Mouse (Mus musculus) spleen, adult 2 months (tissue): ENCODE measurements around the gene Gm20388. TPM values are rescaled to one million over a fixed set of nuclear protein-coding genes. Genes with fewer than 3 reads are reported as not detected.

Experiments
- DNase-seq, 2 experiments: peaks; one replicate each; pipeline versions ENCODE4 v3.0.0 to v3.0.0-alpha.2; 2012 to 2021; ENCODE audit warnings: low spot score in 2 of 2, low read depth in 1 of 2
- H3K27ac ChIP-seq: fragments of 200-500 bp; 2 replicates; pipeline ENCODE4 v1.5.1; 2012; ENCODE audit warnings: low read length, inconsistent platforms; ENCODE audit not compliant: insufficient read depth
- H3K27me3 ChIP-seq: fragments of 200-500 bp; 2 replicates; pipeline ENCODE4 v1.6.1; 2012; ENCODE audit warnings: mild to moderate bottlenecking, moderate library complexity, low read length, inconsistent platforms; ENCODE audit not compliant: control insufficient read depth, insufficient read depth
- H3K36me3 ChIP-seq: fragments of 200-500 bp; 2 replicates; pipeline ENCODE4 v1.6.1; 2012; ENCODE audit warnings: mild to moderate bottlenecking, low read length, inconsistent platforms; ENCODE audit not compliant: control insufficient read depth, insufficient read depth
- H3K4me1 ChIP-seq: fragments of 200-500 bp; 2 replicates; pipeline ENCODE4 v1.6.1; 2011; ENCODE audit warnings: inconsistent platforms; ENCODE audit not compliant: control insufficient read depth, insufficient read depth, insufficient read length
- H3K4me3 ChIP-seq: fragments of 200-500 bp; 2 replicates; pipeline ENCODE4 v1.5.1; 2011; ENCODE audit warnings: mild to moderate bottlenecking, inconsistent platforms; ENCODE audit not compliant: insufficient read depth, insufficient read length; ENCODE audit errors: extremely low read depth
- CTCF ChIP-seq: fragments of 200-500 bp; IDR thresholded peaks from 2 replicates; pipeline ENCODE4 v1.5.1; 2011; ENCODE audit warnings: mild to moderate bottlenecking, inconsistent platforms; ENCODE audit not compliant: insufficient read depth, insufficient read length, insufficient replicate concordance; ENCODE audit errors: extremely low read depth
- POLR2A ChIP-seq: fragments of 200-500 bp; IDR thresholded peaks from 2 replicates; pipeline ENCODE4 v1.6.1; 2011; ENCODE audit warnings: low read depth, low read length, inconsistent platforms
- WGBS: fragments of 180-500 bp; shearing (Covaris S2); methylation state at CpG from one replicate; pipeline ENCODE4 v1.1.7; 2018; 5-methylcytosine and 5-hydroxymethylcytosine counted together
- polyA plus RNA-seq: library from polyadenylated mRNA; depleted of rRNA; stranded (reverse); fragments of >200 nt; gene quantifications from 2 replicates; pipeline ENCODE4 v1.2.3, GENCODE M21; 2012

Gene Gm20388
- polyA plus RNA-seq, 1 experiment: 26.1 TPM

DNA sequence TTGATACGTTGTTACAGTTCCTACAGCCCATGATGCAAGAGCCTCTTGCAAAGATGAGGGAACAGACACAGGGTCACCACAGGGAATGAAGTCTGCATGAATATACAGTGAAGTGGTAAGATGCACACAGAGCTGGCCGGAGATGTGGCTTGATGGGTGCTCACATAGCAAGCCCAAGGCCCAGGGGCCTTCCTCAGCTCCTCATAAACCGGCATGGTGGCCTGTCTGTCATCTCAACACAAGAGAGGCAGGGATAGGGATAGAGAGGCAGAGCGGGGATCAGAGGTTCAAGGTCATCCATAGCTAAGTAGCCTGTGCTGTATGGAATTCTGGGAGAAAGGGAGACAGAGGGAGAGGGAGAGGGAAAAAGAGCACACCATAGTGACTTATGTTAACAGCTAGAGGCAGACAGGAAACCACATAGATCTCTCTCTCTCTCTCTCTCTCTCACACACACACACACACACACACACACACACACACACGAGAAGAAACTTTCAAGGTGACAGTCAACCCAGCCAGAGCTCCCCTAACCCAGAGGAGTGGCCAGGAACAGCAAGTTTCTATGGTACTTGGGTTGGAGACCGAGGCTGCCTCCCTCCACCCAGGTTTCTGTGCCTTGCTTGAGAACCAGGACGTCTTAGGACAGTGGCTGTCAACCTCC lies 493.1 kb downstream of the Gm20388 start:
- no peaks in the 10 kb centered on the region; the same call in none of the 2 replicates for H3K4me1 ChIP-seq
- TF ChIP-seq POLR2A: no peak
- no peak for TF ChIP-seq CTCF
- H3K27me3 ChIP-seq: no peaks in the 10 kb centered on the region
- WGBS: 63% methylated on average over 7 of the region's 7 CpGs
- no peak overlapping the region for H3K27ac ChIP-seq
- H3K36me3 ChIP-seq: no peaks in the 10 kb centered on the region
- no peak for DNase-seq
- H3K4me3 ChIP-seq: no peak overlapping the region

DNA sequence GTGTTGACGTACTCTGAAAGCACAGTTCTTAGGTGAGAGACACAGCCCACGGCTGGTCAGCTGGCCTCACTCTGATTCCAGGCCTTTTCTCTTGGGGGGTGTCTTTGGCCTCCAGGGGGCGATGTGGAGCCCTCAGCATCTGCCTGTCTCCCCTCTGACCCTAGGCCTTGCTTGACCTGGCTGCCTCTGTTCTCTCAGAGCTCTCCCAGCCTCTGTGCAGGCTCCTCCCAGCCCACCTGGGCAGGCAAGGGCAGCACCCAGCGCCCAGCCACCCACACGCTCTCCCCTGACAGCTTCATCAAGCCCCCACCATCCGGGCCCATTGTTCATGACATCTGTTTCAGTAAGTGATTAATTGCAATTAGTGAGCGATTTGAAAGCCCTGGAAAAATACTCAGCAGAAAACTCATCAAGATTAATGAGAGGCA lies 494.0 kb downstream of the Gm20388 start:
- H3K27me3 ChIP-seq: no peaks in the 10 kb centered on the region
- DNase-seq: peak in 1 of 2 experiments; percentile 57
- H3K27ac ChIP-seq: no peak overlapping the region
- no peaks in the 10 kb centered on the region for H3K36me3 ChIP-seq
- H3K4me3 ChIP-seq: no peak overlapping the region
- TF ChIP-seq POLR2A: no peak
- TF ChIP-seq CTCF: peak; percentile 70
- WGBS: 77% methylated on average over 7 of the region's 7 CpGs
- H3K4me1 ChIP-seq: no peaks in the 10 kb centered on the region; the same call in 1 of the 2 replicates

DNA sequence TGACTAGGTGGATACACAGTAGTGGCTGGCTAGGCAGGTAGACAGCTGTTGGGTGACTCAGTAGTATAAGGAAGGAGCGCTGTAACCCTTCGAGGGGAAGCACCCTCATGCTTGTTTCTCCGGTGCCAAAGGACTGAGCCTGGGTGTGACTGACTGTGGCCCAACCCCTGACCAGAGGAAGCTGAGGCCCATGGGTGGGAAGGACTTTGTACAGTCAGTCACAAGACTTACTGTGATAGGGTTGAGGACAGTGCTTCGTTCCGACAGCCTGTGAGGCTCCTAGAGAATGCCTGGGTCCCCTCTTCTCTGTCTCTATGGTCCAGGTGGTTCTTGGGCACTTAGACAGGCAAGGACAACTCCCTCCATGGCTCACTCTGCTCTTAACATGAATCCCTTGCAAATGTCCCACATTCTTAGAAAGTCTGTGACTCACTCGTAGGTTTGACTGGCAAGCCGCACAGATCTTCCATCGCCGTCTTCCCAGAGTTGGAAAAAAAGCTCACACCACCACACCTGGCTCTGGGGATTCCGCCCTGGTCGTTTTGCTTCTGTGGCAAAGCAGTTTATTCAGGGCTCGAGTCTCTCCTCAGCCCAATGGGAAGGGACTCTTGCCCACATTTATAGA lies 495.5 kb downstream of the Gm20388 start:
- H3K36me3 ChIP-seq: no peaks in the 10 kb centered on the region
- no peak for DNase-seq
- no peaks in the 10 kb centered on the region; the same call in 1 of the 2 replicates for H3K4me1 ChIP-seq

DNA sequence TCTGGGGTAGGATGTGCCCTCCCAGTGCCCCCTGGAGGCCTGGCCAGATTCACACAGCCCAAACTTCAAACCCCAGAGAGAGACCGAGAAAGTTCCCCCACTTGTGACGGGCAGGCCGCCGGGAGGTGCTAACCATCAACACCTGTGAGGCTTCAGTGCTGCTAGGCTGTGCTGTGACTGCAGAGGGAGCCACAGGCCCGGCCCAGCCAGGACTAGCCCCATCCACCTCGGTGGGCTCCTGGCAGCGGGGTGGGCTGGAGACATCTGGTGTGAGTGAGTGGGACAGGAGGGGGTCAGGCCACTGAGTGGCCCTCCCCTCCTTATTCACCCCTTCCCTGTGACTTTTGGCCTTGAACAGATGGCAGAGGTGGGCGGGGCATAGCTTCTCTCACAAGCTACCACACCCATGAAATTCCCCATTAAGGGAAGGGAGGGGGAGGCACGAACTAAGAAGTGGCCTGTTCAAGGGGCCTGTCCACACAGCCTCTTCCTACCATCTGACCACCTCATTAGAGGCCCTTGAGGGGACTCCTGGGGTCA lies 497.1 kb downstream of the Gm20388 start:
- H3K36me3 ChIP-seq: no peaks in the 10 kb centered on the region
- no peaks in the 10 kb centered on the region; the same call in 1 of the 2 replicates for H3K4me1 ChIP-seq
- no peak overlapping the region for H3K4me3 ChIP-seq
- TF ChIP-seq CTCF (peak; percentile 40; the same call in 1 of the 2 replicates), POLR2A (no peak)
- no peaks in the 10 kb centered on the region for H3K27me3 ChIP-seq
- 21% methylated on average over 9 of the region's 9 CpGs for WGBS
- DNase-seq: peak; percentile 36 to 41
- no peak overlapping the region for H3K27ac ChIP-seq

More for the DNA sequence above, 495.5 kb downstream of the Gm20388 start:
- TF ChIP-seq POLR2A (no peak), CTCF (no peak)
- no peaks in the 10 kb centered on the region for H3K27me3 ChIP-seq
- H3K27ac ChIP-seq: no peak overlapping the region
- WGBS: 82% methylated on average over 12 of the region's 12 CpGs
- H3K4me3 ChIP-seq: no peak overlapping the region

DNA sequence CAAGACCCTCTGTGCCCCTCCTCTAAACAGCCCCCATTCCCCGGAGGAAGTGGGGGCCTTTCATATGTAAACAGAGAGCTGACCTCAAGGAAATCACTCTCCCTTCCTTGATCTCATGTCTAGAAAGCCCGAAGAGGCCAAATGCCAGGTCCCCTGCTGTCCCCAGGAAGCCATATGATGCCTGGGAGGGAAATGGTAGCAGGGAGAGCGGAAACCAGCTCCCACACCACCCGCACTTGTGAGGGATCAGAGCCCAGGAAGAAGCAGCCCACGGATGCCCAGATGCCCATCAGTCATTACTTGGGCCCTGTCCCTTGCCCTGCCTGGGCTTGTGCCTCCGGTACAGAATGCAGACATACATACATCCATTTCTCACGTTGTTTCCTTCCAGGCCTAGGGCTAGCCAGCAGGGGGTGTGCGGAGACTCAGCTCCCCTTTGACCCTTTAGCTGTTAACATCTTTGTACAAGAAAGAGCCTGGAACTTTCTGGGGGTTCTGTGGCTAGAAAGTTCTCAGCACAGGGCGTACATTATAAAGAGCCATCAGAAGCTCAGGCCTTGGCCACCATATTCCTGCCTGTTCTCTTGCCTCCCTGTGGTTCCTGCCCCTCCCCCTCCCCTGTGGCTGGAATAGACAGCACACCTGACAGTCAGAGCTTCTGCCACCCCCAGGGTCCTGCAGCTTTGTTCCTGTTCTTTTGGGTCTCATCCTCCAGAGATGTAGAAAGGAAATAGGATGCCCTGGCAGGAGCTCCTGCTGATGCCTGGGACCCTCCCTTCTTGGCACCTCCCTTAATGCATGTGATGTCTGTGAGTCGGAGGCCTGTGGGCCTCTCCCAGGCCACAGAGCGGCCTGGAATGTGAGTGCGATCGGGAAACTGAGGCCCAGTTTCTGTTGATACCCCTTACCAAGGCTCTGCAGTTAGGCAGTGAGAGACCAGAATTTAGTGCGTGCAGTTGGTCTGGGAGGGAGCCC lies 497.9 kb downstream of the Gm20388 start:
- Histone ChIP-seq H3K27ac (no peak overlapping the region), H3K4me1 (no peaks in the 10 kb centered on the region; the same call in 1 of the 2 replicates), H3K36me3 (no peaks in the 10 kb centered on the region), H3K27me3 (no peaks in the 10 kb centered on the region), H3K4me3 (no peak overlapping the region)
- DNase-seq: no peak
- 77% methylated on average over 14 of the region's 14 CpGs for WGBS
- no peak for TF ChIP-seq POLR2A

DNA sequence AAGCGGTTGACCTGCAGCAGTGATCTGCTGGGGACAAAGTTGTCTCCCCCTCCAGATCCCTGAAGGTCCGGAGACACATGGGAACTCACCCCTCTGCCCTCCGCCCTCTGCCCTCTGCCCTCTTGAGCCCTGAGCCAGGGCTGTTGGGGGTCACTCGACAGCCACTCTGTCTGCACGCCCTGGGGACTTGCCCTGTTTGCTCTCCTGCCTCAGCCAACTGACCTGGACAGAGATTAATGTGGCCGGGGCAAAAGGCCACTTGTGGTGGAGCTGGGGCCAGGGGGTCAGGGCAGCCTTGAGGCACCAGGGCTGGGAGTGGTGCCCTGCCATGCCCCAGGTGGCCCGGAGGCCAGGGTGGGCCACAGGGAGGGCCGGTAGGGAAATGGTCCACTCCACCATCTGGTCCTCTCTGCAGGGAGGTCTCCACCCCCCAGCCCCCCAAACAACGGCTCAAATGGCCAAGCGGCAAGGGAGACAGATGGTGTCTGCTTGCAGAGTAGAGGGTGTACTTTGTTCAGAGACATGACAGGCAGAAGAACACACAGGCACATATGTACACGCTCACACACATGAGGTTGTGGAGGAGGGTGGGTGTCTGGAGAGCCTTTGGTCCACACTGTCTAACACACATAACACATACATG lies 498.9 kb downstream of the Gm20388 start:
- TF ChIP-seq POLR2A (no peak), CTCF (no peak)
- Histone ChIP-seq H3K4me3 (no peak overlapping the region), H3K4me1 (no peaks in the 10 kb centered on the region; the same call in 1 of the 2 replicates), H3K27ac (no peak overlapping the region), H3K27me3 (no peaks in the 10 kb centered on the region), H3K36me3 (no peaks in the 10 kb centered on the region)
- 91% methylated on average over 11 of the region's 11 CpGs for WGBS
- DNase-seq: no peak
